Mouse (Mus musculus): Measurements from ENCODE around the gene Dpp6. TPM values are rescaled to one million over a fixed set of nuclear protein-coding genes. Genes with fewer than 3 reads are reported as not detected.
A peak's percentile ranks its signal among the peaks of the same experiment; 100 is the strongest.

The Dpp6 gene
- polyA plus RNA-seq, 1 experiment from 2014 or later, result 5.5 TPM

- ATAC-seq (ENCODE audit: low read depth) (no peak), DNase-seq (ENCODE audit: low spot score) (no peak)
- Histone ChIP-seq H3K9me3 (ENCODE audit: control insufficient read depth, low read length) (no peaks in the 10 kb centered on the region), H3K9ac (ENCODE audit: low read depth, low read length) (no peak overlapping the region), H3K27me3 (replicated peaks; ENCODE audit: control insufficient read depth, insufficient read depth, low read length) (no peaks in the 10 kb centered on the region), H3K4me2 (ENCODE audit: low read depth, low read length) (no peak overlapping the region), H3K27ac (replicated peaks; ENCODE audit: low read depth, low read length) (no peak overlapping the region), H3K4me1 (ENCODE audit: control insufficient read depth, insufficient read depth, low read length) (no peaks in the 10 kb centered on the region), H3K36me3 (ENCODE audit: control insufficient read depth, insufficient read depth, low read length) (no peaks in the 10 kb centered on the region), H3K4me3 (ENCODE audit: low read depth, low read length) (no peak overlapping the region)
- 63% methylated on average over 3 of the region's 3 CpGs for WGBS
These were observed 581.4 kb downstream of the Dpp6 start for GRCm38 (mm10) chr5:27398371-27398770.

- no peak overlapping the region for H3K9ac ChIP-seq (ENCODE audit: low read depth, low read length)
- no peaks in the 10 kb centered on the region for H3K36me3 ChIP-seq (ENCODE audit: control insufficient read depth, insufficient read depth, low read length)
- no peaks in the 10 kb centered on the region for H3K4me1 ChIP-seq (ENCODE audit: control insufficient read depth, insufficient read depth, low read length)
- H3K9me3 ChIP-seq (ENCODE audit: control insufficient read depth, low read length), result no peaks in the 10 kb centered on the region
- DNase-seq (ENCODE audit: low spot score), result no peak
- ATAC-seq (ENCODE audit: low read depth), result no peak
- no peak overlapping the region for H3K4me3 ChIP-seq (ENCODE audit: low read depth, low read length)
- no peaks in the 10 kb centered on the region for H3K27me3 ChIP-seq (replicated peaks; ENCODE audit: control insufficient read depth, insufficient read depth, low read length)
- no peak overlapping the region for H3K27ac ChIP-seq (replicated peaks; ENCODE audit: low read depth, low read length)
- H3K4me2 ChIP-seq (ENCODE audit: low read depth, low read length), result no peak overlapping the region
These were observed 582.1 kb downstream of the Dpp6 start for GRCm38 (mm10) chr5:27399111-27399510.

DNA sequence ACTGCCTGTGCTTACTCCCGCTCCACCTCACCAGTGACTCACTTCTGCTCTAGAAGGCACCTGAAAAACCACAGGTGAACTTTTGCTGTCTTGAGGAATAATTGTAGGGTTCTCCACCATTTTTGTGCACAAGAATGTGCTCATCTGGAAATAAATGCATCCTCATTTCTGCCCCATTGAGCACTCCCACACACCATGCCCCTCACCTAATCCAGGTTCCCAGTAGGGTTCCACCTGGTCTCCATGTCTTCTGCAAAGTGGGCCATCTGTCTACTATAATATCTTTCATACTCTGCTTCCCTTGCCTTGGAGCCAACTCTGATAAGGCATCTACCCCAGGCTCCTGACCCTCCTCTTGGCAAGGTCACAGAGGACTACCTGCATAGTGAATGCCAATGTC lies 585.6 kb downstream of the Dpp6 start:
- 81% methylated on average over 1 of the region's 1 CpGs for WGBS
- ATAC-seq (ENCODE audit: low read depth), result no peak
- DNase-seq (ENCODE audit: low spot score), result no peak
- no peaks in the 10 kb centered on the region for H3K36me3 ChIP-seq (ENCODE audit: control insufficient read depth, insufficient read depth, low read length)
- no peaks in the 10 kb centered on the region for H3K9me3 ChIP-seq (ENCODE audit: control insufficient read depth, low read length)
- no peak overlapping the region for H3K9ac ChIP-seq (ENCODE audit: low read depth, low read length)
- H3K4me1 ChIP-seq (ENCODE audit: control insufficient read depth, insufficient read depth, low read length), result no peaks in the 10 kb centered on the region
- H3K27me3 ChIP-seq (replicated peaks; ENCODE audit: control insufficient read depth, insufficient read depth, low read length), result no peaks in the 10 kb centered on the region
- H3K27ac ChIP-seq (replicated peaks; ENCODE audit: low read depth, low read length), result no peak overlapping the region
- H3K4me3 ChIP-seq (ENCODE audit: low read depth, low read length), result no peak overlapping the region
- H3K4me2 ChIP-seq (ENCODE audit: low read depth, low read length), result no peak overlapping the region

DNA sequence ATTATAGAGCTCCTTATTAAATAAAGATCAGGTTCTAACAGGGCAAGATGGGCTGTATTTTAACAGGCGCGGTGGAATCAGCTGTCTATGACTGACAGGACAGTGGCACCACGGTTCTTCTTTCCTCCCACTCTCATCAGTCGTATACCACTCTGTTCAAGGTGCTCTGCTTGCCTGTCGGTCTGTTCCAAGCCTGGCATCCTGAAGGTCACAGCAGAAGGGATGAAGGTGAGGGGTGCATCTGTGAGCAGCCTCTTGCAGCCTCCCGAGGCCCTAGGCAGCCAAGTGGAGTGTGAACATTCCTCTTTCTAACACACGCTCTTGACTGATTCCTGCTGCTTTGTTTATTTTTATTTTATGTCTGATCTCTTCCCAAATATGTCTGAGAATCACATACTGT lies 591.9 kb downstream of the Dpp6 start:
- Histone ChIP-seq H3K27me3 (replicated peaks; ENCODE audit: control insufficient read depth, insufficient read depth, low read length) (no peaks in the 10 kb centered on the region), H3K36me3 (ENCODE audit: control insufficient read depth, insufficient read depth, low read length) (no peaks in the 10 kb centered on the region), H3K27ac (replicated peaks; ENCODE audit: low read depth, low read length) (no peak overlapping the region), H3K9me3 (ENCODE audit: control insufficient read depth, low read length) (no peaks in the 10 kb centered on the region), H3K4me2 (ENCODE audit: low read depth, low read length) (no peak overlapping the region), H3K4me3 (ENCODE audit: low read depth, low read length) (no peak overlapping the region), H3K9ac (ENCODE audit: low read depth, low read length) (no peak overlapping the region), H3K4me1 (ENCODE audit: control insufficient read depth, insufficient read depth, low read length) (no peaks in the 10 kb centered on the region)
- no peak for DNase-seq (ENCODE audit: low spot score)
- no peak for ATAC-seq (ENCODE audit: low read depth)
- 73% methylated on average over 7 of the region's 7 CpGs for WGBS

GRCm38 (mm10) chr5:27413023-27413422 lies 596.0 kb downstream of the Dpp6 start:
- ATAC-seq (ENCODE audit: low read depth), result peak; percentile 72; the same call in 1 of the 2 replicates
- H3K36me3 ChIP-seq (ENCODE audit: control insufficient read depth, insufficient read depth, low read length), result no peaks in the 10 kb centered on the region
- 42% methylated on average over 3 of the region's 3 CpGs for whole genome bisulfite sequencing
- no peaks in the 10 kb centered on the region for H3K4me1 ChIP-seq (ENCODE audit: control insufficient read depth, insufficient read depth, low read length)
- no peak overlapping the region for H3K9ac ChIP-seq (ENCODE audit: low read depth, low read length)
- H3K27me3 ChIP-seq (replicated peaks; ENCODE audit: control insufficient read depth, insufficient read depth, low read length), result no peaks in the 10 kb centered on the region
- no peak overlapping the region for H3K4me3 ChIP-seq (ENCODE audit: low read depth, low read length)
- no peak overlapping the region for H3K4me2 ChIP-seq (ENCODE audit: low read depth, low read length)
- H3K9me3 ChIP-seq (ENCODE audit: control insufficient read depth, low read length), result no peaks in the 10 kb centered on the region
- peak; percentile 77 for DNase-seq (ENCODE audit: low spot score)
- no peak overlapping the region for H3K27ac ChIP-seq (replicated peaks; ENCODE audit: low read depth, low read length)

DNA sequence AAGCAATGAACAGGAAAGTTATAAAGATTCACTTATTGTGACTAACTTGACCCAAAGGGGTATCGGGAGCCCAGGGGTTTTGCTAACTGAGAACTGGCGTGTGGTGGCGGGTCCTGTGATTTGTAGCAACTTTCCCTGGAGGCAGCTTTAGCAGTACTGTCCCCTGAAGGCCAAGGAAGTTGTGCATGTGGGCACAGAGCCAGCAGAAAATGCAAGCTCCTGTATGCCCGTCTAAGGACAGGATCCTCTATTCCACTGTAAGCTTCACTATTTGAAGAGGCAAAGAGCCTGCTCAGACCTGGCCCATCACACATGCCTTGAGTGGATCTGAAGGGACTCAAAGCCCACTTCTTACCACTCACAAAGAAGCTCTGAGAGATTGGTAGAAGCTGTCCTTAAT lies 598.5 kb downstream of the Dpp6 start:
- no peak for ATAC-seq (ENCODE audit: low read depth)

DNA sequence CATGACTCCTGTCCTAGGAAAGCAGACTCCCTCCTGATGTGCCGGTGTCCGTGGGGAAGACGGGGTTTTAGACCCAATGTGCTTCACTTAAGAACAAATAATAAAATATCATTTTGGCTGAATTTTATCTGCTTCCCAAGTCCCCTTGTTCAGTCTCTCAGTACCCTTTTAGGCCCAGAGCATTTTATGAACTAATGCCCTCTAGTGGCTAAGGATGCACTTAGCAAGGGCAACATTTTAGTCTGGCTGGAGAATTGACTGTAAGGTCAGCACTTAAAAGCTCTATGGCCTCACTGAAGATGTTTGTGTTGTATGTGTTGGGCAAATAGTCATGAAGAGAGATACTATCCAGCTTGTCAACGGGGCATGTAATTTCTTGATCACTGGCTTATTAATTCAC lies 599.6 kb downstream of the Dpp6 start:
- Histone ChIP-seq H3K27ac (replicated peaks; ENCODE audit: low read depth, low read length) (no peak overlapping the region), H3K9ac (ENCODE audit: low read depth, low read length) (no peak overlapping the region), H3K36me3 (ENCODE audit: control insufficient read depth, insufficient read depth, low read length) (no peaks in the 10 kb centered on the region), H3K4me3 (ENCODE audit: low read depth, low read length) (no peak overlapping the region), H3K4me2 (ENCODE audit: low read depth, low read length) (no peak overlapping the region), H3K27me3 (replicated peaks; ENCODE audit: control insufficient read depth, insufficient read depth, low read length) (no peaks in the 10 kb centered on the region), H3K9me3 (ENCODE audit: control insufficient read depth, low read length) (no peaks in the 10 kb centered on the region), H3K4me1 (ENCODE audit: control insufficient read depth, insufficient read depth, low read length) (no peaks in the 10 kb centered on the region)
- DNase-seq (ENCODE audit: low spot score) (peak; percentile 18), ATAC-seq (ENCODE audit: low read depth) (no peak)
- WGBS, result 70% methylated on average over 4 of the region's 4 CpGs

More for the DNA sequence above, 598.5 kb downstream of the Dpp6 start:
- H3K4me1 ChIP-seq (ENCODE audit: control insufficient read depth, insufficient read depth, low read length), result no peaks in the 10 kb centered on the region
- no peak overlapping the region for H3K9ac ChIP-seq (ENCODE audit: low read depth, low read length)
- H3K4me2 ChIP-seq (ENCODE audit: low read depth, low read length), result no peak overlapping the region
- no peak overlapping the region for H3K27ac ChIP-seq (replicated peaks; ENCODE audit: low read depth, low read length)
- no peaks in the 10 kb centered on the region for H3K9me3 ChIP-seq (ENCODE audit: control insufficient read depth, low read length)
- DNase-seq (ENCODE audit: low spot score), result no peak
- WGBS, result 74% methylated on average over 4 of the region's 4 CpGs
- no peaks in the 10 kb centered on the region for H3K36me3 ChIP-seq (ENCODE audit: control insufficient read depth, insufficient read depth, low read length)
- no peak overlapping the region for H3K4me3 ChIP-seq (ENCODE audit: low read depth, low read length)
- H3K27me3 ChIP-seq (replicated peaks; ENCODE audit: control insufficient read depth, insufficient read depth, low read length), result no peaks in the 10 kb centered on the region

- Histone ChIP-seq H3K4me1 (ENCODE audit: control insufficient read depth, insufficient read depth, low read length) (no peaks in the 10 kb centered on the region), H3K27ac (replicated peaks; ENCODE audit: low read depth, low read length) (no peak overlapping the region), H3K4me2 (ENCODE audit: low read depth, low read length) (no peak overlapping the region), H3K27me3 (replicated peaks; ENCODE audit: control insufficient read depth, insufficient read depth, low read length) (no peaks in the 10 kb centered on the region), H3K4me3 (ENCODE audit: low read depth, low read length) (no peak overlapping the region), H3K9ac (ENCODE audit: low read depth, low read length) (no peak overlapping the region), H3K36me3 (ENCODE audit: control insufficient read depth, insufficient read depth, low read length) (no peaks in the 10 kb centered on the region), H3K9me3 (ENCODE audit: control insufficient read depth, low read length) (no peaks in the 10 kb centered on the region)
- DNase-seq (ENCODE audit: low spot score) (no peak), ATAC-seq (ENCODE audit: low read depth) (no peak)
- WGBS, result 60% methylated on average over 7 of the region's 7 CpGs
These were observed 600.4 kb downstream of the Dpp6 start for GRCm38 (mm10) chr5:27417398-27417797.

- WGBS, result 76% methylated on average over 1 of the region's 1 CpGs
- Histone ChIP-seq H3K9ac (ENCODE audit: low read depth, low read length) (no peak overlapping the region), H3K27me3 (replicated peaks; ENCODE audit: control insufficient read depth, insufficient read depth, low read length) (no peaks in the 10 kb centered on the region), H3K4me1 (ENCODE audit: control insufficient read depth, insufficient read depth, low read length) (no peaks in the 10 kb centered on the region), H3K9me3 (ENCODE audit: control insufficient read depth, low read length) (no peaks in the 10 kb centered on the region), H3K27ac (replicated peaks; ENCODE audit: low read depth, low read length) (no peak overlapping the region), H3K36me3 (ENCODE audit: control insufficient read depth, insufficient read depth, low read length) (no peaks in the 10 kb centered on the region), H3K4me3 (ENCODE audit: low read depth, low read length) (no peak overlapping the region), H3K4me2 (ENCODE audit: low read depth, low read length) (no peak overlapping the region)
- ATAC-seq (ENCODE audit: low read depth) (no peak), DNase-seq (ENCODE audit: low spot score) (no peak)
These were observed 601.9 kb downstream of the Dpp6 start for GRCm38 (mm10) chr5:27418856-27419255.

Data from embryonic facial prominence, embryonic 14.5 days (tissue).